Mouse (Mus musculus) right cerebral cortex, postnatal 36 days (tissue): ENCODE results near the gene Rsl24d1.
"Not testable (repeated sequence)": the region's sequence is repeated elsewhere in the genome, so short reads cannot be mapped to it uniquely, and the experiment has no call there.

ENCODE experiments used
- DNase-seq, 2 experiments: peaks; one replicate each; pipeline ENCODE4 v3.0.0; 2022; ENCODE audit warnings: low spot score in 2 of 2, mixed read lengths in 1 of 2

Gene Rsl24d1

GRCm38 (mm10) chr9:73102181-73102580 is 11.0 kb upstream of the Rsl24d1 start, which contains the start of gene Gm20509:
Gm20509 (plus strand) TSS chr9:73102470.
- no peak for DNase-seq

GRCm38 (mm10) chr9:73103159-73103879 is 9.9 kb upstream of the Rsl24d1 start:
- no peak for DNase-seq

- DNase-seq: no peak
Measured at GRCm38 (mm10) chr9:73103880-73104198, 9.4 kb upstream of the Rsl24d1 start.

GRCm38 (mm10) chr9:73105141-73105540 is 8.1 kb upstream of the Rsl24d1 start:
- DNase-seq: no peak

- no peak for DNase-seq
Measured at GRCm38 (mm10) chr9:73105771-73106170, 7.5 kb upstream of the Rsl24d1 start.

- not testable (repeated sequence) for DNase-seq
Measured at GRCm38 (mm10) chr9:73116704-73117103, 3.5 kb downstream of the Rsl24d1 start.

GRCm38 (mm10) chr9:73118012-73118411 is 4.8 kb downstream of the Rsl24d1 start:
- DNase-seq: no peak

- no peak for DNase-seq
Measured at GRCm38 (mm10) chr9:73121735-73122134, 8.5 kb downstream of the Rsl24d1 start.

GRCm38 (mm10) chr9:73125043-73125570 is 11.9 kb downstream of the Rsl24d1 start:
- DNase-seq: no peak

- DNase-seq: no peak
Measured at GRCm38 (mm10) chr9:73127457-73127856, 14.2 kb downstream of the Rsl24d1 start.

GRCm38 (mm10) chr9:73129875-73130274 is 16.6 kb downstream of the Rsl24d1 start:
- DNase-seq: no peak

GRCm38 (mm10) chr9:73130529-73130928 is 17.3 kb downstream of the Rsl24d1 start:
- DNase-seq: no peak

- DNase-seq: no peak
Measured at GRCm38 (mm10) chr9:73137341-73137886, 24.2 kb downstream of the Rsl24d1 start.

GRCm38 (mm10) chr9:73154347-73154746 is 41.1 kb downstream of the Rsl24d1 start:
- DNase-seq: no peak

GRCm38 (mm10) chr9:73157968-73158367 is 44.7 kb downstream of the Rsl24d1 start:
- DNase-seq: no peak

- no peak for DNase-seq
Measured at GRCm38 (mm10) chr9:73159265-73159664, 46.0 kb downstream of the Rsl24d1 start.

GRCm38 (mm10) chr9:73162571-73163333 is 49.5 kb downstream of the Rsl24d1 start:
- peak; percentile 70 to 77 for DNase-seq

GRCm38 (mm10) chr9:73165631-73166030 is 52.4 kb downstream of the Rsl24d1 start:
- DNase-seq: no peak
